Mouse (Mus musculus) splenic B cell, adult 2 months (primary cell): ENCODE data around the gene Dirc2.

Source experiments
- DNase-seq: peaks from one replicate; pipeline ENCODE4 v3.0.0-alpha.2; 2011; ENCODE audit warnings: low read depth, low spot score
- H3K27me3 ChIP-seq: 2 replicates; pipeline ENCODE4 v1.6.1; 2012; ENCODE audit warnings: mild to moderate bottlenecking, low read length, moderate library complexity, mixed read lengths; ENCODE audit not compliant: control insufficient read depth, poor library complexity, insufficient read depth, severe bottlenecking
- H3K36me3 ChIP-seq: 2 replicates; pipeline ENCODE4 v1.6.1; 2012; ENCODE audit warnings: mild to moderate bottlenecking, low read length, moderate library complexity, mixed read lengths; ENCODE audit not compliant: control insufficient read depth, poor library complexity, insufficient read depth, severe bottlenecking

The Dirc2 gene

DNA sequence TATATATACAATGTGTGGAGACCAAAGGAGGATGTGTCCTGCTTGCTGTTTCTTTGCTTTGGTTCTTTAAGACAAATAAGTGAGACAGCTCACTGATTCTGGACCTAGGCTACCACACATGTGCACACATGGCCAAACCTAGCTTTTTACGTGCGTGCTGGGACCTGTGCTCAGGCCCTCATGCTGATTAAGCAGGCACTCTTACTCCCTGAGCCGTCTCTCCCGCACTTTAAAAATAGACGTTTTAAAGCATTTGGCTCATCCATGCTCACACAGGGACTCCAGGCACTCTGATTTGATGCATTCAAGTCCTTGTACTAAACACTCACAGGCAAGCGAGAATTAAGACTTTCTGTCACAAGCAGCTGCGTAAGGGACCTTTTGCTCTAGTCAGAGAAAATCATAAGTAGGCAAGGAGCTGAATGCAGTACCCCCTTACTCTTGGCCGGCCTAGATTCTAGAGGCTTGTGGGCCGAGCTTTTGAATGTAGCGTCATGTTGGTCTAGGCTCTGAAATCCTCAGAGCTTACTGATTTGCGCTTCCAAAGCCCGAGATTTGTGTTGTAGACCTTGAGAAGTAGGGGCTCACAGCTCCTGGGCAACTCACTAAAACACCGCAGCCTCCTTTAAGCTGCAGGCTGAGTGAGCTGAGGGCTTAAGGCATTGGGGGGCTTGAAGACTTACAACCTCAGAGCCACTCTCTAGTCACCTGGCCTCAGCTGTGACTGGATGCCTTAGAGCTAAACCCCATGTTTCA, 13.5 kb upstream of the Dirc2 start:
- no peaks in the 10 kb centered on the region for H3K36me3 ChIP-seq
- DNase-seq: no peak
- H3K27me3 ChIP-seq: no peaks in the 10 kb centered on the region

DNA sequence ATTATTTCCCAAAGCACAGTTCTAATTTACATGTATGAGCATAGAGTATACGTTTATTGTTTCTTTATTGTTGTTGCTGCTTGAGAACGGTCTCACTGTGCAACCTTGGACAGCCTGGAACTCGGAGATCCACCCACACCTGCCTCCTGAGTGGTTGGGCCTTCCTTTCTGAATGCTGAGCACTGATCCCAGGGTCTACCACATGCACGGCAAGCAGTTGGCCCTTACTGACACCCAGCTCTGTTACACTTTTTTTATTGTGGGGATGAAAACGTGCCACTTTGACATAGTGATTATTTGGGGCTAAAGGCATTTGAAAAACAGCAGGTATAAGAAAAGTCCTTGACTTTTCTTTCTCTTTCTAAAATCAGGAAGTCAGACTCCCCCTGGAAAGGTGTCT, 12.5 kb upstream of the Dirc2 start:
- no peaks in the 10 kb centered on the region for H3K36me3 ChIP-seq
- no peak for DNase-seq

DNA sequence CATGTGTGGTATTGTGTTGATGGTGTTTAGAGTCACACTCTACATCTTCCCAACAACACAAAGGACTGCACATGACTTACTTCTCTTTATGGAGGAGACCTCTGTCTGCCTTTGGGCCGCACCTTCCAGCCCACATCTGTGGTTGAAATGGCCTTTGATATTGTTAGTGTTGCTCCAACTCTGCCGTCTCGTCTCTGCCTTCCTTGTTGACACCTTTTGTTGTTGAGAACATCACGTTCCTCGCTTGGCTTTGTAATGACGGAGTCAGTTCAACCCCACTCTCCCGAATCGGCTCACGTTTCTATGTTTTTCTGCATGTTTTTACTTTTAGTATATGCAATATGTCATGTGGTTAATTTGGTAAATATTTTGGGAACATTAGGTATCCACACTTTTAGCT, 11.9 kb upstream of the Dirc2 start:
- no peaks in the 10 kb centered on the region for H3K27me3 ChIP-seq
- DNase-seq: no peak
- no peaks in the 10 kb centered on the region for H3K36me3 ChIP-seq

More for the DNA sequence above, 12.5 kb upstream of the Dirc2 start:
- H3K27me3 ChIP-seq: no peaks in the 10 kb centered on the region

DNA sequence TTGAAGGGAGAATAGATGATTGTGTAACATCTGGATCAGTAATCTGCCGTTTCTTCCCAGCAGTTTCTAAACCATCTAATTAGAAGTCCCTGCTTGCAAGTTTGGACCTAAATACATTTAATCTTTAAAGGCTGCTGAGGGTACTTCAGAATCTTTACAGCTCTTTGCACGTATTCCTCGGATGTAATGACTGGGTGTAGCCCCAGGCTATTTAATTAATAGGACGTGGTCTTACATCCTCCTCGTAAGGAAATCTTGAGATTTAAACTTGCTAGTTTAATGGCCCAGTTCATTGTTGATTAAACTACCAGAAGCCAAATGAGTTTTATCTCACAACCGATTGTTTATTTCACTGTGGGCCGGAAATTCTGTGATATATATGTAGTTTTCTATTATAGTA, 10.5 kb upstream of the Dirc2 start:
- H3K36me3 ChIP-seq: no peaks in the 10 kb centered on the region
- no peaks in the 10 kb centered on the region for H3K27me3 ChIP-seq
- DNase-seq: no peak

DNA sequence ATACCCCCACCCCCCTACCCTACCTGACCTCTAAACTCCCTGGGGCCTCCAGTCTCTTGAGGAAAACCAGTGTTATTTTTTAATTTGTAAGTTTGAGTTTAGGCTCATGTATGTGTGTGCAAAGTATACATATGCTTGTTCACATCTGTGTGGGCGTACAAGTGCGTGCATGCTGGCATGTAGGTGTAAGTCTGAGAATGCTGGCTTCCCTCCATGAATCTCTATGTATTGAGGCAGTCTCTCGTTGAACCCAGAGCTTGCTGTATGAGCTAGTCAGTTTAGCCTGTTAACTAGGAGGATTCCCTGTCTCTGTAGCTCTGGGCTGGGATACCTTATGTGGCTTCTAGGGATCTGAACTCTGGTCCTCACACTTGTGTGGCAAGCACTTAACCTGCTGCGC, 8.6 kb upstream of the Dirc2 start:
- Histone ChIP-seq H3K27me3 (no peaks in the 10 kb centered on the region), H3K36me3 (no peaks in the 10 kb centered on the region)
- DNase-seq: no peak

DNA sequence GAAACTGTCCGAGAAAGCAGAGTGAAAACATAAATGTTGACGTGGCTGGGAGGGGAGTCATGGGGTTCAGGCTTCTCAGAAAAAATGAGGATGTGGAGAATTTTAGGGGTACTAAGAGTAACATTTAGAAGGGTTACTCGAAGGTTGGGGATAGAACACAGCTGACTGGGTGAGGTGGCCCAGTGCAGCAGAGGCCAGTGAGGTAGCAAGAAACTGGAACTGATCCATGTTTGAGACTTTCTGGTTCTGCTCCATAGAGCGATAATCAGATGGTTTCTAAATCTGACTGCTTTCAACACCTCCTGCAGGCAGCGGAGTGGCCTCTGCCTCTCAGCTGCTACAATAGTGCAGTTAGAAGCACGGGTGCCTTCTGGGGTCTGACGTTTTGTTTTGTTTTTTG, 7.6 kb upstream of the Dirc2 start:
- DNase-seq: peak; percentile 27
- Histone ChIP-seq H3K36me3 (no peaks in the 10 kb centered on the region), H3K27me3 (no peaks in the 10 kb centered on the region)

DNA sequence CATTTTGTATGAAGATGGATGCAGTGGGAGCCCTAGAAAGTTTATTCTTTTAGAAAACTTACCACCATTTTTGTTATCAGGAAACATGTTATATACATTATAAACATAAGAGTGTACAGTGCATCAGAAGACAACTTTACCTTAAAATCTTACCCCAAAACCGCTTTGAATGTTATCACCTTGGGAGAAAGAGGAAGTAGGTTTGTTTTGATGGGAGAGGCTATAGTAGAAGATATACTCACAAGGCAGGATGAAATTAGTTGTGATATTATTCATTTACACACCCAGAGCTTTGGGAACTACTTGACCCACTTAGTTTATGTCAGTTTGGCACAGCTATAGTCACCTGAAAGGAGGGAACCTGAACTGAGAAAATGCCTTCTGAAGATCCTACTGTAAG, 6.7 kb upstream of the Dirc2 start:
- H3K36me3 ChIP-seq: no peaks in the 10 kb centered on the region
- no peak for DNase-seq
- H3K27me3 ChIP-seq: no peaks in the 10 kb centered on the region

DNA sequence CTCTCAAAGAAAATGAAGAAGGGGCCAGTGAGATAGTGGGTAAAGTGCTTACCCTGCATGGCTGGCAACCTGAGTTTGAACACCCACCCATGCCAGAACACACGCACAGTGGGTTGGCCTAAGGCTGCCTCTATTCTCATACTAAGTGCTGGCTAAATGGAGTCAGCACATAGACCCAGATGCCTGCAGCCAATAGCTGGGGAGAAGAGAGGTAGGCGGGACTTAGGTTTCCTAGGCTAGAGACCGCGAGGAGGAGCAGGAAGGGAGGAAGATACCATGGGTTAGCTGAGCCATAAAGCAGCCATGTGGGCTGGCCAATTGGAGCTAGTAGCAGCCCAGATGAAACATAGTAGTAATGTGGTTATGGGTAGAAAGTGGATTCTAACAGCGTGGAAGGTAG, 3.4 kb upstream of the Dirc2 start:
- no peaks in the 10 kb centered on the region for H3K27me3 ChIP-seq
- DNase-seq: no peak
- H3K36me3 ChIP-seq: no peaks in the 10 kb centered on the region

DNA sequence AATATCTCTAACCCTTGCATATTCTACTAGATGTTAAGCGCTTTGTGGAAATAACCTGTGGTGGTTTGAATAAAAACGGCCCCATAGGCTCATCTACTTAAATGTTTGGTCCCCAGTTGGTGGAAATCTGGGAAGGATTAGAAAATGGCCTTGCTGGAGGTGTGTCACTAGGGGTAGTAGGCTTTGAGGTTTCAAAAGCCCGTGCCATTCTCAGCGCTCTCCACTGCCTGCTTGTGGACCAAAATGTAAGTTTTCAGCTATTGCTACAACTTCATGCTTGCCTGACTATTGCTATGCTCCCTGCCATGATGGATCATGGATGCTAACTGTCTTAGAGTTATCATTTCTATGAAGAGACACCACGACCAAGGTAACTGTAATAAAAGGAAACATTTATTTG, 2.5 kb upstream of the Dirc2 start:
- no peaks in the 10 kb centered on the region for H3K27me3 ChIP-seq
- DNase-seq: no peak
- H3K36me3 ChIP-seq: no peaks in the 10 kb centered on the region

DNA sequence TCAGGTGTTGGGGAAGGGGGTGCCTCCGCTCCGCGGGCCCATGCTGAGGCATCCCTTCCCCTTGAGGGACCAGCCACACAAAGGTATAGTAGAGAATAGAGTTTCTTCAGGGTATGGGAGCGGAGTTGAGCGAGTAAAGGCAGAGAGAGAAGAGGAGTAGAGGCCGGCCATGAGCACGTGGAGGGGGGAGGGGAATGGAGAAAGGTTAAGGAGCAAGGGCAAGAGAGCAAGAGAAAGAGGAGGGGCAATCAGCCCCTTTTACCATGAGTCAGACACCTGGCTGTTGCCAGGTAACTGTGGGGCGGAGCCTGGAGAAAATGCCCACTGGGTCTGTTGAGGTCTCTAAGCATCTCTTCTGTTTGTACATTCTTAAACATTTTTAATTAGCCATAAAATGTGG, 2.0 kb upstream of the Dirc2 start:
- no peak for DNase-seq
- Histone ChIP-seq H3K27me3 (no peaks in the 10 kb centered on the region), H3K36me3 (no peaks in the 10 kb centered on the region)

DNA sequence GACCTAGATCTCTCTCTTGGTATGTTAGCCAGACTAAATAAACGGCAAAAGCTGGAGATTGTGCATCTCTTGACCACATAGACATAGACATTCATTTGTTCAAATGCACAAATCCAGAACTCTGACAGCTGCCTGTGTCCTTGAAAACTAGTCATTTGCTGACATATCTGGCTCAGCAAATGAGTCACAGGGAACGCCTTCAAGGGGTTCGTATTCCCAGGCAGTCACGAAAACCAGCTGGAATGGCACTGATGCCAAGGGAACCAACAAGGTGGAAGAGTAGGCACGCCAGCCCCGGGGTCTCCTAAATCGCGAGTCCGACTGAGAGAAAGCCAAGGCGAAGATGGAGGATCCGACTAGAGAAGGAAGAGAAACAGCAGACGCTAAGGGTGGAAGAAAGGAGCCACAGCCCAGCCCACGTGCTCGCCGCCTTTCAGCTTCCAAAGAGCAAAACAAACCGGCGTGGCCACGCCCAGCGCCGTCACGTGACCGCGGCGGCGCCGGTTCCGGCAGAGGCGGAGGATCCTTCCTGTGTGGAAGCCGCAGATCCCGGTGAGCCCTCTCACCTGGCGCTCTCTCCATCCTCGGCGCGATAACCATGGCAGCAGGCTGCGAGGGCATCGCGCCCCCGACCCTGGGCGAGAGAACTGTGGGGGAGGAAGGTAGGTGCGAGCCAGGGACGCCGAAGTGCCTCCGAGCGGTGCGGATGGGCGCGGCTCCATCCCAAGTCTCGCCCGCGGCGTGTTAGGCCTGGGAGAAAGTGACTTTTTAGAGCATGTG, 912 bp upstream of the Dirc2 start, which contains the start of gene Hspbap1:
Hspbap1 (plus strand) TSS at position 498 of the 780 bp plus-strand sequence.
- Histone ChIP-seq H3K36me3 (no peaks in the 10 kb centered on the region), H3K27me3 (no peaks in the 10 kb centered on the region)
- peak; percentile 90 for DNase-seq

DNA sequence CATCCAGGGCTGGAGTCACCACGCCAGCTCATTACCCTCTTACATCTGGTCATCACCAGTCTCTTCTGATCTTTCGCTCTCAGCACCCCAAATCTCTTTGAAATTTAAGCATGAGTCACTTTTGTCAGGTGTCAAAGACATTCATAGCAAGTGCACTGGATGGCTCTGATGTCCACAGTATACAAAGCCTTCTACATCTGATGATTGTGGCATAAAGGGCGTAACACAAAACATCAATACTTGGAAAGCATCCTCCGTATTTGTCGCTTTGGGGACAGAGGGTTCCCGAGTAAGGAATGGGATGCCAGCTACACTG, 729 bp downstream of the Dirc2 start:
- no peaks in the 10 kb centered on the region for H3K36me3 ChIP-seq
- no peaks in the 10 kb centered on the region for H3K27me3 ChIP-seq
- no peak for DNase-seq

DNA sequence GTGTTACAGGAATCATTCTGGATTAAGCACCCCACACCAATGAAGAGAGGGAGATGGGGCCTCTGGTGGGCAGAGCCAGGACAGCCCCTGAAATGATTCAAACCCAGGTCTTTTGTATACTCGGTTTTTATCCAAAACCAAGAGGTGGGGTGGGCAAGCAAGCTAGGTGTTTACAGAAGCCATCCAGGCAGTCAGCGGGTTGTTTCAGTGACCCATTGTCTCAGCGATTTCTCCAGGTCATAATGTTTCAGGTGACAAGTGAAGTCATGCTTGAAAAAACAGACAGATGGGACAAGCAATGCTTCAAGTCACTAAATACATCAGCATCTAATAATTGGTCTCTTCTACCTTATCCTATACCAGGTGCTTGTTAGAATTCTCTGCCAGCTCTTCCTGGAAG, 2.8 kb downstream of the Dirc2 start:
- Histone ChIP-seq H3K27me3 (no peaks in the 10 kb centered on the region), H3K36me3 (no peaks in the 10 kb centered on the region)
- DNase-seq: no peak

DNA sequence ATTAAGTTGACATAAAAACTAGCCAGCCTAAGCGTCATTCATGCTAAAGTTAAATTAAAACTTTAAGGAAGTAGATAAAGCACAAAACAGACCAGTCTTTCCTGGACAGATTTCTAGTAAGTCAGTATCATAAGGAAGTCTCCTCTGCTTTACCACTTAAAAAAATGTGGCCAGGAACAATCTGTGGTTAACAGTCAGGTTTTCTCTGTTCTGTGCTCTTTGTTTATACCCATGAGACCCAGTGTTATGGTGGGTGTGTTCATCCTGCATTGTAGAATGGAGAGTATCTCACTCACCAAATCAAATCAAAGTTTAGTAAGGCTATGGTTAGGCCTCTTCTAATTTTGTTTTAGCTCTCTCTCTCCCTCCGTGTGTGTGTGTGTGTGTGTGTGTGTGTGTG, 3.7 kb downstream of the Dirc2 start:
- Histone ChIP-seq H3K27me3 (no peaks in the 10 kb centered on the region), H3K36me3 (no peaks in the 10 kb centered on the region)
- DNase-seq: peak; percentile 51

DNA sequence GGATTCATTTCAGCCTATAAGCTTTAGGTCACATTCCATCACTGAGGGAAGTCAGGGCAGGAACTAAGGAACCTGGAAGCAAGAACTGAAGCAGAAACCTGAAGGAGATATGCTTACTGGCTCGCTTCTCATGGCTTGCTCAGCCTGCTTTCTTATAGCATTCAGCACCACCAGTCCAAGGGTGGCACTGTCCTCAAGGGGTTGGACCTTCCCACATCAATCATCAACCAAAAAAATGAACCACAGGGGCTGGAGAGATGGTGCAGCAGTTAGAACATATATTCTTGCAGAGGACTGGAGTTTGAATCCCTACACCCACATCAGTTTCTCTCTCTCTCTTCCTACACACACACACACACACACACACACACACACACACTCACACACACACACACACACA, 4.2 kb downstream of the Dirc2 start:
- H3K27me3 ChIP-seq: no peaks in the 10 kb centered on the region
- peak; percentile 31 for DNase-seq
- H3K36me3 ChIP-seq: no peaks in the 10 kb centered on the region
